Mouse (Mus musculus): Measurements from ENCODE around the gene Chrm3. TPM values are rescaled to one million over a fixed set of nuclear protein-coding genes. Genes with fewer than 3 reads are reported as not detected.

Chrm3 gene
- polyA plus RNA-seq, 1 experiment from 2014 or later: 1.7 TPM

DNA sequence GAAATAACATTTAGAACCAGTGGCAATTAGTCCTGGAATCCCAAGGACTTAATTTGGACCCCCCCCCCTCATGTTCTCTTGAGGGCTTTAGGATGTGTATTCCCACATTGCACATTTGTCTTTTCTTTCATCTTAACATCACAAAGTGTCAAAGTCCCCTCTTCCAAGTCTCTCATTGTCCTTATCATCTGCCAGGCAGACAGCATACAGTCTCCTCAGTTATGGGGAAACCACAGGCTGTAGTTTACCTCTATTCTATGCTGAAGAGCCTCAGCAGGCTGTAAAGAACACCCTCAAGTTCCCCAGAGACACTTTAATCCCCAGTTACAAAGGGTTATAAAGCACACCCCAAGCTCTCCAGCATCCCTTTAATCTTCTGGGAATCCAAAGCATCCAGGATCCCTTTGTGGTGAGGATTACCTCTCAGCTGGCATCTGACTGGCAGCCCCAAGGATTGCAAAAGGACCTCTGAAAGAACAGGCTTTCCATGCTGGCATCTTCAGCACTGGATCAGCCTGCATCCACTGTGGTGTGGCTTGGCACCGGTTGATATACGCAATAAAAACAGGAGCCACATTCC lies 386.8 kb downstream of the Chrm3 start:
- no peaks in the 10 kb centered on the region for H3K27me3 ChIP-seq
- ATAC-seq (ENCODE audit: insufficient number of reproducible peaks, low FRiP score, low TSS enrichment, low read depth): no peak
- no peak overlapping the region for H3K4me3 ChIP-seq (replicated peaks)
- WGBS: 35% methylated on average over 2 of the region's 2 CpGs
- H3K4me2 ChIP-seq (replicated peaks): no peak overlapping the region
- no peak overlapping the region for H3K27ac ChIP-seq (replicated peaks)
- H3K36me3 ChIP-seq: no peaks in the 10 kb centered on the region
- H3K9ac ChIP-seq: no peak overlapping the region
- no peaks in the 10 kb centered on the region for H3K9me3 ChIP-seq (replicated peaks)
- H3K4me1 ChIP-seq: no peaks in the 10 kb centered on the region

DNA sequence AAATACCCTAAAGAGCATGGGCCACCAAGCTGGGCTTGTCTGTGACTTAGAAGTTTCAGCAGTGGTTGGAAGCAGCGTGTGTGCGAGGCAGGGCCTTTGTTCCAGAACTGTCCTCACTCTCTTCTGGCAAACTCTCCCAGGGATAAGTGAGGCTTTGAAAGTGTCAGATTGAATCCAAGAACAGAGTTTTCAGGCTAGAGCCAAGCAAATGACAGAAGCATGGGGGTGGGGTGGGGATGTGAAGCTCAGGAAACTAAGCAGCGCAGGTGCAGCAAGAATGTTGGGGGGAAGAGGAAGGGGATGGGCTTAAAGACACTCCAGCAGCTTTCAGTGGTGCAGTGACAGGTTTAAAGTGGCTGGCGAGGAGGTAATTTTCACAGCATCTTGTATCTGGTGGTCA lies 388.8 kb downstream of the Chrm3 start:
- H3K9me3 ChIP-seq (replicated peaks): no peaks in the 10 kb centered on the region
- no peak overlapping the region for H3K9ac ChIP-seq
- WGBS: 53% methylated on average over 4 of the region's 4 CpGs
- no peaks in the 10 kb centered on the region for H3K36me3 ChIP-seq
- no peak overlapping the region for H3K4me2 ChIP-seq (replicated peaks)
- H3K4me1 ChIP-seq: no peaks in the 10 kb centered on the region
- H3K27ac ChIP-seq (replicated peaks): no peak overlapping the region
- ATAC-seq (ENCODE audit: insufficient number of reproducible peaks, low FRiP score, low TSS enrichment, low read depth): no peak
- H3K4me3 ChIP-seq (replicated peaks): no peak overlapping the region
- H3K27me3 ChIP-seq: no peaks in the 10 kb centered on the region

DNA sequence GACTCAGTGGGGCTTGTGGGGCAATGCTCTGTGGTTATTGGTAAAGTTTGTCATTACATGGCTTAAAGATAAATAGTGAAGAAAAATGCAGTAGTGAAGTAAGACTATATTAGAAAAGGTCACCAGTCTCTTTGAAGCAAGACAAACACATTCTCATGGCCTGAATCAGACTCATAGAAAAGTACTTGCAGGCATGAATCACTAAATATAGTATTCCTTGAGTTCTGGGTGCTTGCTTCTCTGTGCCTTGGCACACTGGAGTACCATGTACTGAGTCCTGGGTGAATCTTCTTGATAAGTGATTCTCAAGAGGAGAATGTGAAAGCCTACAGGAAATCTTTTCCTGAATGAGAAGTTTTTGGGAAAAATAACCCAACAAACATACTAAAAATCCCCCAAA lies 408.0 kb downstream of the Chrm3 start:
- H3K36me3 ChIP-seq: no peaks in the 10 kb centered on the region
- no peak overlapping the region for H3K4me3 ChIP-seq (replicated peaks)
- no peak for ATAC-seq (ENCODE audit: insufficient number of reproducible peaks, low FRiP score, low TSS enrichment, low read depth)
- no peak overlapping the region for H3K4me2 ChIP-seq (replicated peaks)
- no peaks in the 10 kb centered on the region for H3K4me1 ChIP-seq
- H3K9me3 ChIP-seq (replicated peaks): no peaks in the 10 kb centered on the region
- H3K27ac ChIP-seq (replicated peaks): no peak overlapping the region
- H3K9ac ChIP-seq: no peak overlapping the region
- H3K27me3 ChIP-seq: no peaks in the 10 kb centered on the region

DNA sequence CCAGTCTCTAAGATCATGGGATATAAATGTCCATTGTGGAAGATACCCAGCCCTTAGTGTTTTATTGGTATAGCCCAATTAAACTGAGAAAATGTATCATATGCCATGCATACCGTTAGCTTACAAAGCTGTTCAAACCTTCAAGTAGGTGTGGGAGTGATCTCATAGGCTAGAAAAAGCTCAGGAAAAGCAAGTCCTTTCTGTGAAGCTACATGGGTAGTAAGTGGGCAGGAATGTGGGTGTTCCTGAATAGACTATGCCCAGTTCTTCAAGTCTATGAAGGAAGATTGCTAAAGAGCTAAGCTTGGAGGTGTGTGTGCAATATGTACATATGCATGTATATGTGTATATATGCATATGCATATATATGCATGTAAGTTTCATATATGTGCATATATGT lies 409.3 kb downstream of the Chrm3 start:
- Histone ChIP-seq H3K4me2 (replicated peaks) (no peak overlapping the region), H3K27me3 (no peaks in the 10 kb centered on the region), H3K9ac (no peak overlapping the region), H3K9me3 (replicated peaks) (no peaks in the 10 kb centered on the region), H3K36me3 (no peaks in the 10 kb centered on the region), H3K4me1 (no peaks in the 10 kb centered on the region), H3K4me3 (replicated peaks) (no peak overlapping the region), H3K27ac (replicated peaks) (no peak overlapping the region)
- no peak for ATAC-seq (ENCODE audit: insufficient number of reproducible peaks, low FRiP score, low TSS enrichment, low read depth)
- 92% methylated on average over 1 of the region's 1 CpGs for WGBS

DNA sequence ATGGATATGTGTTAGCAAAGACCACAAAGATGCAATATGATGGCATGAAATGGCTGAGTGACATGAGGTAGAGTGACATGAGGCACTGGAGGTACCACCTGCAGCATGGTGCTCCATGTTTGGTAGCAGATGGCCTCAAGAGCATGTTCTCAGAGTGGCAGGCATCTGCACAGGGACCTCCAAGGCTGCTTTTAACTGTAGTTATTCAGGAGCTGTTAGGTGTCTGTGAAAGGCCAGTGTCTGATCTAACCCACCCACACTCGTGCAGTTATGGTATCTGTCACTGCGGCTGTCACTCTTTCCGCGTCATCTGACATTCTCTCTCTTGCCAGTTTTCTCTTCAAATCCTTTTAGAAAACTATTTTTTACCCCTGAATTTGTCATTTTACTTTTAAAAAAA lies 411.6 kb downstream of the Chrm3 start:
- 84% methylated on average over 4 of the region's 4 CpGs for WGBS
- H3K36me3 ChIP-seq: no peaks in the 10 kb centered on the region
- H3K4me2 ChIP-seq (replicated peaks): no peak overlapping the region
- H3K27me3 ChIP-seq: no peaks in the 10 kb centered on the region
- H3K4me3 ChIP-seq (replicated peaks): no peak overlapping the region
- no peaks in the 10 kb centered on the region for H3K4me1 ChIP-seq
- no peak overlapping the region for H3K9ac ChIP-seq
- no peak overlapping the region for H3K27ac ChIP-seq (replicated peaks)
- no peaks in the 10 kb centered on the region for H3K9me3 ChIP-seq (replicated peaks)
- ATAC-seq (ENCODE audit: insufficient number of reproducible peaks, low FRiP score, low TSS enrichment, low read depth): no peak

DNA sequence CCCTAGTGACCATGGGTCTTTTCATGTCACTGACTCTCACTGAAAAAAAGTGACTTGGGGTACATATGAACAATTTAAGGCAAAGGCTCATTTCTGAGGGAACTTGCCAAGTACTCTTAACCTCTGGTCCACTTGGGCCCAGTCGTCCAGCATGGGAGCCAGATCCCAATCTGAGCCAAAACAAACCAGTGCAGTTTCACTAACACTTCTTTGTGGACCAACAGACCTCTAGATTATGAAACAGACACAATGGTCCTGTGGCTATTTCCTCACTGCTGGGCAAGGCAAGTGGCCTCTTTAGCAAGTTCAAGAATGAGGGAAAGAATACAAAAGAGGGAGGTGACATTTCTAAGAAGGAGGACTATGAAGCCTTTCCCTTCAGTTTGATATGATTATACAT lies 420.5 kb downstream of the Chrm3 start:
- Histone ChIP-seq H3K4me3 (replicated peaks) (no peak overlapping the region), H3K9ac (no peak overlapping the region), H3K4me1 (no peaks in the 10 kb centered on the region), H3K36me3 (no peaks in the 10 kb centered on the region), H3K27ac (replicated peaks) (no peak overlapping the region), H3K9me3 (replicated peaks) (no peaks in the 10 kb centered on the region), H3K4me2 (replicated peaks) (no peak overlapping the region), H3K27me3 (no peaks in the 10 kb centered on the region)
- WGBS: 79% methylated on average over 1 of the region's 1 CpGs
- ATAC-seq (ENCODE audit: insufficient number of reproducible peaks, low FRiP score, low TSS enrichment, low read depth): no peak

DNA sequence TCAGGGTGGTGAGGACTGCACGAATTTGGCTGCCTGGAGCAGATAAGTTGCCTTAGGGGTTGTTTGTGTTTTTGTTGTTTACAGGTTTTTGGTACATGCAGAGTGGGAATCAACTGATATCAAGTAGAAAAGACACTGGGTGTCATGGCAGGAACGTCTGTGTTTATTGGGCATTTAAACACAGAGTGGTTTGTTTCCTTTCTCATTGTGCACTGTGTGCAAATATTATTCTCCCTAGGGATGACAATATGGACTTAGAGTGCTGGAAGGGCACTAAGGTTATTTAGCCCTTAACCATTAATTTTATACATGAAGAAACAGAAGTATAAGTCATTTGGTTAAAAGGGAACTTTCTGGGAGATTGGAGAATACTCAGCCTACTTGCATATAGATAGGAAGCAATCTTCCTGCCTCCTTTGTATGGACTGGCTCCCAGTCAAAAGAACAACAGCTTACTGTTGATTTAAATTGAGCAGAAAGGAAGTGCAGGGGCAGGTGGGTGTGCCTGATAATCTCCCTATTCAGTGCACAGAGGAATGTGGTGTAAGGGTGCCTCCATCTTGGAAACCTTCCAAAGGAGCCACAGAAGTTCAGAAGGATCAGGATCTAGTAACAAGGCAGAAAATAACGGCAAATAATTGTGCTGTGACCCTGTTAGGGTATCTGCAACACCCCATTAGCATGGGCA lies 421.7 kb downstream of the Chrm3 start:
- no peak for ATAC-seq (ENCODE audit: insufficient number of reproducible peaks, low FRiP score, low TSS enrichment, low read depth)
- no peak overlapping the region for H3K4me3 ChIP-seq (replicated peaks)
- H3K27me3 ChIP-seq: no peaks in the 10 kb centered on the region
- 54% methylated on average over 3 of the region's 3 CpGs for WGBS
- no peaks in the 10 kb centered on the region for H3K4me1 ChIP-seq
- H3K9me3 ChIP-seq (replicated peaks): no peaks in the 10 kb centered on the region
- no peak overlapping the region for H3K4me2 ChIP-seq (replicated peaks)
- no peaks in the 10 kb centered on the region for H3K36me3 ChIP-seq
- no peak overlapping the region for H3K27ac ChIP-seq (replicated peaks)
- H3K9ac ChIP-seq: no peak overlapping the region

DNA sequence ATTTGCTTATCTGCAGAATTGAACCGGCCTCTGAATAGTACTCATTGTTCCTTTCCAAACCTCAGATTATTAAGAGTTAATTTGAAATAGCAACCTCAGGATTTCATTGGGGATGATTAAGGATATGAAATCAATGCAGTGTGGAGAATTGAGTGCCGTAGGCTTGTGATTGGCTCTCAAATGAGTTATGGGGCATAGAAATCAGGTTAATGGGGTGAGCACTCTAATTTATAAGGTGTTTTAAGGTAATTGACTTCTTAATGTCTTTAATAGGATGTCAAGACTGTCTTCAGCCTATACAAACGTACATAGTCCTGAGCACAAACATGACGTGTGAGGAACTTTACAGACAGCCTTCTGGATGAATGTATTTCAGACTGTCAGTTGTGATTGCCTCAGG lies 427.9 kb downstream of the Chrm3 start:
- 60% methylated on average over 4 of the region's 4 CpGs for WGBS
- H3K27me3 ChIP-seq: no peaks in the 10 kb centered on the region
- H3K4me2 ChIP-seq (replicated peaks): no peak overlapping the region
- H3K4me1 ChIP-seq: no peaks in the 10 kb centered on the region
- H3K9me3 ChIP-seq (replicated peaks): no peaks in the 10 kb centered on the region
- H3K27ac ChIP-seq (replicated peaks): no peak overlapping the region
- no peak overlapping the region for H3K4me3 ChIP-seq (replicated peaks)
- no peak for ATAC-seq (ENCODE audit: insufficient number of reproducible peaks, low FRiP score, low TSS enrichment, low read depth)
- H3K36me3 ChIP-seq: no peaks in the 10 kb centered on the region
- H3K9ac ChIP-seq: no peak overlapping the region

DNA sequence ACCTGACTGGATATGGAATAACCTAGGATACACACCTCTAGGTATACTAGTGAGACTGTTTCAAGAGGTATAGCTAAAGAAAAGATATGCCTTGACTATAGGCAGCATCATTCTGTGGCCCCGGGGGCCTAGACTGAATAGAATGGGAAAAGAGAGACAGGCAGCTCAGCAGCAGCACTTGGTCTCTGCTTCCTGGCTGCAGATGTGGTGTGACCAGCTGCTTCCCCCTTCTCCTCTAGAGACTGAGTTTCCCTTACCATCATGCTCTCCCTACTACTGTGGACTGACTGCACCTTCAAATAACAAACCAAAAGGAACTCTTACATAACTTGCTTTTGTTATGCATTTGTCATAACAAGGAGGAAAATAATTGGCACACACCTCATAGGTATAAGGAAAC lies 430.0 kb downstream of the Chrm3 start:
- Histone ChIP-seq H3K27ac (replicated peaks) (no peak overlapping the region), H3K27me3 (no peaks in the 10 kb centered on the region), H3K4me1 (no peaks in the 10 kb centered on the region), H3K9ac (no peak overlapping the region), H3K4me2 (replicated peaks) (no peak overlapping the region), H3K36me3 (no peaks in the 10 kb centered on the region), H3K9me3 (replicated peaks) (no peaks in the 10 kb centered on the region), H3K4me3 (replicated peaks) (no peak overlapping the region)
- ATAC-seq (ENCODE audit: insufficient number of reproducible peaks, low FRiP score, low TSS enrichment, low read depth): no peak
- 82% methylated on average over 1 of the region's 1 CpGs for whole genome bisulfite sequencing

DNA sequence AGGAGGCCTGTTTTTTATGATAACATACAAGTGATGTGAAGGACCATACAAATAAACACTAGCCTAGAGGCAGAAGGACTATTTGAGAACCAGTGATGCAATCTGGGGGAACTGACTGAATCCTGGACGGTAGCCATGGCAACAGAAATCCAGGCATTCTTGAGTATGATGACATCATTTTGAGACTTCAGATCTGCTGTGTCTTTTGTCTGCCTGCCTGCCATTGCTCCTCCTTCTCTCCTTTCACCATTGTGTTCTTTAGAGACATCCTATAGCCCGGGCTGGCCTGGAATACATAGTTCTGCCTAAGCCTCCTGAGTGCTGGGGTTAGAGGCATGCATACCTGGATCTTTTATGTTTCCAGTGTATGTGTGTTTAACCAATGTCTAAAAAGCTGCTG lies 430.7 kb downstream of the Chrm3 start:
- Histone ChIP-seq H3K4me2 (replicated peaks) (no peak overlapping the region), H3K9ac (no peak overlapping the region), H3K36me3 (no peaks in the 10 kb centered on the region), H3K9me3 (replicated peaks) (no peaks in the 10 kb centered on the region), H3K27me3 (no peaks in the 10 kb centered on the region), H3K4me1 (no peaks in the 10 kb centered on the region), H3K27ac (replicated peaks) (no peak overlapping the region), H3K4me3 (replicated peaks) (no peak overlapping the region)
- no peak for ATAC-seq (ENCODE audit: insufficient number of reproducible peaks, low FRiP score, low TSS enrichment, low read depth)
- WGBS: 51% methylated on average over 2 of the region's 2 CpGs

DNA sequence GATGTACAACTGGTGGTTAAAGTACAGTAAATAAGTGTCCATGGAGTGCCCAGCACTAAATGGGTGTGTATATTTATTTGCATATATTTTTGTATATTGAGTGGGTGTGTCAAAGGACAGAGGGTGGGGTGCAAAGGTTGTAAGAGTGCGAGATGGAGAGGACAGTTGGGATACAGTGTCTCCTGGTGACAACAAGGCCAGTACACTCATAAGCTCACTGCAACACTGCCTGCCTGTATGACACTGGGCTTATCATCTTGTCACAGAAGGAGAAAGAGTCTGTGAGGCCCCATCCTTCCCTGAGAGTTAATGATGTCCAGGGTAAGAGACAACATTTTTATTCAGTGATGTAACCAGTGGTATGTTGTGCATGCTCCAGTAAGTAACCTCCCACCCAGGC lies 439.5 kb downstream of the Chrm3 start:
- Histone ChIP-seq H3K27me3 (no peaks in the 10 kb centered on the region), H3K4me3 (replicated peaks) (no peak overlapping the region), H3K4me1 (no peaks in the 10 kb centered on the region), H3K27ac (replicated peaks) (no peak overlapping the region), H3K9me3 (replicated peaks) (no peaks in the 10 kb centered on the region), H3K9ac (no peak overlapping the region), H3K4me2 (replicated peaks) (no peak overlapping the region), H3K36me3 (no peaks in the 10 kb centered on the region)
- no peak for ATAC-seq (ENCODE audit: insufficient number of reproducible peaks, low FRiP score, low TSS enrichment, low read depth)
- 76% methylated on average over 1 of the region's 1 CpGs for WGBS

DNA sequence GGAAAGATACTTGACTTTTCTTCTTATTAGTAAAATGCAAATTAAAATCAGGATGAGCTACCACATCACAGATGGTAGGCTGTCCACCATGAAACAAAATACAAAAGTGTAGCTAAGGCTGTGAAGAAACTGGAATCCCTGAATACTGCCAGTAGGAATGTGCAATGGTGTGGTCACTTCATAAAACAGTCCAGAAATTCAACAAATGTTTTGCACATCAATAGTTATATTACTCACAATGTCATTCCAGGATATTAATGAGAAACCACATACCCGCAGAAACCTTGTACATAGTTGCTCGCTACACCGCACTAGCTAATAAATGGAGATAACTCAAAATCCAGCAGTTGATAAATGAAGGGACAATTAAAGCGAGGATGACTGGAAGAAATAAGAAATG lies 447.9 kb downstream of the Chrm3 start:
- Histone ChIP-seq H3K9me3 (replicated peaks) (no peaks in the 10 kb centered on the region), H3K27me3 (no peaks in the 10 kb centered on the region), H3K36me3 (no peaks in the 10 kb centered on the region), H3K4me1 (no peaks in the 10 kb centered on the region), H3K27ac (replicated peaks) (no peak overlapping the region), H3K4me2 (replicated peaks) (no peak overlapping the region), H3K4me3 (replicated peaks) (no peak overlapping the region), H3K9ac (no peak overlapping the region)
- WGBS: 88% methylated on average over 4 of the region's 4 CpGs
- no peak for ATAC-seq (ENCODE audit: insufficient number of reproducible peaks, low FRiP score, low TSS enrichment, low read depth)

All from embryonic facial prominence, embryonic 15.5 days (tissue).